Mouse (Mus musculus) adrenal gland, adult (tissue): ENCODE results near the gene Olfr374.

ENCODE experiments used
- DNase-seq, 2 experiments: peaks; one replicate each; pipeline ENCODE4 v3.0.0; 2022 to 2023; ENCODE audit warnings: low spot score in 1 of 2; ENCODE audit not compliant: inconsistent age in 2 of 2

Gene Olfr374

DNA sequence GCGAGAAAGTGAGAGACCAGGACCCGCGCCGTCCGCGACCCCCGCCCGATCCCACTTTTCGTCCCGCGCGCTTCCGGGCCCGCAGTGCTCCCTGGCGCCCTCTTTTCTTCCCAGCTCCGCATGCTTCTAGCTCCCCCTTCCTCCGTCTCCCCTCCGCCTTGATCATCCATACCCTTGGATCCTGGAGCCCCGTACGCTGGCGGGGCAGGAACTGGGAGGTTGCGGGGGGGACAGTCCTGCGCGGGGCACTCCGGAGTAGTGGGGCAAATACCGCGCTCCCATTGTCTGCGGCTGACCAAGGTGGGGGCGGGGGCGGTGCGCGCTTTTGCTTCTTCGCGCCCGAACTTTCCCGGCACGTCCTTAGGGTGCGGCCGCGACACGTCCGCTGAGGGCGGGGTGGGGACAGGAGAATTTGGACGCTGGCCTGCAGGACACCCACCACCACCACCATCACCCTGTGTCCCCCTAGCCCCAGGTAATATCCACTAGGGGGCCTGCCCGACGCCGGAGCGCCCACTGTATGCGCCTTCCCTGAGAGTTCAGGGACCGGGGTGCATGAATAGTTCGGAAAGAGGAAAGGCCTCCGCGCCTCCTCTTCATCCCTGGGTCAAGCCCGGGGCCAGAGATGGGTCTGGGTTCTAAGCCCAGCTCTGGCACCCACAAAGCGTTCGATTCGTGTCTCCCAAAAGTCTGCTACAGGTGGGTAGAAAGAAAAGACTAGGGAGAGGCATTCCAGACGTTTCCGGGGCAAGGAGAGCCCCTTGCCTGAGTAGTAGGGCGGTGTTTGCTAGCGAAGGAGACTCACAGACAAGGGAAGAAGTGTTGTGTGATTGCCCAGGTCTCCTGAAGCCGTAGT lies 28.8 kb downstream of the Olfr374 start:
- peak; percentile 43 to 85 for DNase-seq

DNA sequence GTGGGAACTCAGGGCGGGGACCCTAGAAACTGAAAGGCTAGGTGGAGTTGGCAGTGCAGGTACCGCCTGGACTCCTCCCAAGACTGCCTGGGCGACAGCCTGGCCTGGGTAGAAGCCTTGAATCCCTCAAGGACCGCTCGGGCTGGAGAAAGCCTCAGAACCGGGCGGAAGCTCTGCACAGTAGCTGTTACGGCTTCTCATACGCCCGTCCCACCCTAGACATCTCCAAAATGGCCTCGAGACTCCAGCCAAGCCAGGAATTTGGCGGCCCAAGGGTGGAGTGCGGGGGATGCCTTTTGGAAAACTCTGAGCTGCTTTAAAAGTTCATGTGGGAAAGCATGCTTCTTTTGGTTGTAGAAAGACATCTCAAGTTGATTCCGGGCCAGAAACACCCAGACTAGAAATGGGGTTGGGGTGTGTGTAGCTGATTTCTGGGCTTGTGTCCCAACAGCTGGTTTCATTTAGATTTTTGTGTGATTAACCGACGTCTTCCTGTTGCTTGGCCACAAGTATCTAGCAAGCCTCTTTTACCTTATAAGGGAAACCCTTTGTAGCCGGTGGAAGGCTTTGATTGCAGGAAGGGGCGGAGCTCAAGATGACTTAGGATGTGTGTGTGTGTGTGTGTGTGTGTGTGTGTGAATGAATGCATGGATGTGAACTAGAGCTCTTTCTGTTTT lies 29.6 kb downstream of the Olfr374 start:
- DNase-seq, result peak; percentile 69 to 88

DNA sequence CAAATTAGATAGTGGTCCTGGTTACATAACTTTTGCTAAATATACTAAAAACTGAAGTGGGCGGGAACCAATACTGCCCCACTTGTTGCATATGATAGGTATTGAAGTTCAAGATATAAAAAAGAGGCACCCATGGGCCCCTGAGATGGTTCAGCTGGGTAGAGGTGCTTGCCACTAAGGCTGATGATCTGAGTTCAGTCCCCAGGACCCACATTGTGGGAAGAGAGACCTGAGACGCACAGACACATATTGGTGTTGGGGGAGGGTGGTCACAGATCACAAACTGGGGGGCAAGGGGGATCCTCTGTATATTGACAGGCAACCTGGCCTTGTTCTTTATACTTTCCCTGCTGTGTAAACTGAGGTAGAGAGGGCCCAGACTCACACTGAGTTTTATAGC lies 30.6 kb downstream of the Olfr374 start:
- DNase-seq, result no peak

DNA sequence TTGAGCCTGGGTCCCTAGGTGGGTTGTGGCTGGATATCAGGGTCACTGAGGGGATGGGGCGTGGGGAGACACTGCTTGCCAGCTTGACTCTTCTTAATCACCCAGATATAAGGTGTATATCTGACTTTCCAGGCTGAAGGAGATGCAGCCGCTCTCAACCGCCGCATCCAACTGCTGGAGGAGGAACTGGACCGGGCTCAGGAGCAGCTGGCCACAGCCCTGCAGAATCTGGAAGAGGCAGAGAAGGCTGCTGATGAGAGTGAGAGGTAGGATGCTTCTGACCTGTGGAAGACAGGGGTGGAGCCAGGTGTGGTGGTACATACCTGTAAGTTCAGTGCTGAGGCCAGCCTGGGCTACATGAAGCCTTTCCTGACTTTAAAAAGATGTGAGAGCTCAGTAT lies 31.6 kb downstream of the Olfr374 start:
- DNase-seq, result no peak

DNA sequence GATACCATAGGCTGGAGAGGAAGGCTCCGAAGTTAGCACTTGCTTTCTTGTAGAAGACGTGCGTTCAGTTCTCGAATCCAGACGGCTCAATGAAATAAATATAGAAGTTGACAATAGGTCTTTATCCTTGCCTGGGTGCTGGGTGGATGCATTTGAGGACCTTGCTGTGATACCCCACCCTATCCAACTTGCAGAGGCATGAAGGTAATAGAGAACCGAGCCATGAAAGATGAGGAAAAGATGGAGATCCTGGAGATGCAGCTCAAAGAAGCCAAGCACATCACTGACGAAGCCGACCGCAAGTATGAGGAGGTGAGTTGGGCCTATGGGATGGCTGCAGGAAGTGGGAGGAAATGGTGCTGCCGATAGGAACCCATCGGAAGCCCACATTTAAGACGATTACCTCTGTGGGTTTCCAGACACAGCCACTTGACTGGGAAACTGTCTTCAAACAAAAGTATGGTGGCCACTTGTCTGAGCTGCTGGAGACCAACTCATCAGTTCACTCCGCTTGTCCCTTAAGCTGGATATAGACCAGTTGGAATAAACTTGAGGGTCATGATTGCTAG lies 36.5 kb downstream of the Olfr374 start:
- DNase-seq, result peak in 1 of 2 experiments; percentile 17

DNA sequence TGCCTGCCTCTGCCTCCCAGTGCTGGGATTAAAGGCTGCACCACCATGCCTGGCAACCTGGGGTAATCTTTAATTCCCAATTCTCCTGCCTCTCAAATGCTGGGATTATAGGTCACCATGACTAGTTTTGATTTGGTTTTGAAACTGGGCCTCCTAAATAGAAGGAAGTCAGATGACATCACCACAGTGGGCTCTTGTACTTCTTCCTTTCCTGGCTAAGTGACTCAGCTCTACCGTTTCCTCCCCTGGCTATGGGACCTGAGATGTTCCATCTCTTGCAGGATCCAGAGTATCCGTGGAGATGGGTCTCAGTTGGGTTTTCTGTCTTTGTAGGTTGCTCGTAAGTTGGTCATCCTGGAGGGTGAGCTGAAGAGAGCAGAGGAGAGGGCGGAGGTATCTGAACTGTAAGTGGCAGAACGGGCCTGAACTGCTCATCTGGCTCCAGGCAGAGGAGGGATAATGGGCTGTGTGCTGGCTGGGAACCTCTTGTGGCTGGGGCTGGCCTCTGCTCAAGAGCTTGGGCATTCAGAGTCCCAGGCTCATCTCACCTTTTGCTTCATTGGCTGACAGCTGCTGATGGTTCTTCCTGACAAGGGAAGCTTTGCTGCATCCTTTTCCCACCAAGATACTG lies 37.6 kb downstream of the Olfr374 start:
- no peak for DNase-seq

DNA sequence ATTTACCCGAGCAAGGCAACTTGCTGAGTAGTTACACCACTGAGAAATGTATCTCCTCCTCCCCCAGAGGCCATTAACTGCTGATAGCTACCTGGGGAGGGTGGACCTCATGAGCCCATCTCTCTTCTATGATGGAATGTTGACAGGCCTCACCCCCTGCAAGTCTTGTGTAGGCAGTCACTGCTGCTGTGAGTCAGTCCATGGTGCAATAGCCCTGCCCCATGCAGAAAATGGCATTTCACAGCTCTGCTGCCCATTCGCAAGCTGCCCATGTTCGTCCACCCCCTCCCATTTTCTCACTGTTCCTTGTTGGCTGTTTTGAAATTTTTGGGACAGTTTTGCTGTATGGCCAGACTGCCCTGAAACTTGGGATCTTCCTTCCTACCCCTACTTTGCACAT lies 38.7 kb downstream of the Olfr374 start:
- peak in 1 of 2 experiments; percentile 68 for DNase-seq

DNA sequence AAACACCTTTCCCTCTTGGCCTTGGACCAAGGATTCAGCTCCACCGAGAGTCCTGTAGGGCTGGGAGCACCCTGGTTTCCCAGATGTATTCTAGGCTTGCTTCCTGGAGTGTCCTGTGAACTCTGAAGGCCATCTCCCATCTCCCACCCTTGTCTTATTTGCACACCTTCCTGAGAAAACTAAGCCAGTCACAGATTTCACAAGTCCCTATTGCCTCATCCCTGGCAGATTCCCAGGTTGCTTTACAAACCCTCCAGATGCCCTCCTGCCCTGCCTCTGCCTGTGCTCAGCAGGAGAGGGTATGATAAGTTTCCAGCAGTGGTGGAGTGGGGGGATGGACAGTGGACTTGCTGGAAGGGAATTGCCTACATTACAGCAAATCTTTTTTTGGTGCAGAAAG lies 39.2 kb downstream of the Olfr374 start:
- DNase-seq, result peak in 1 of 2 experiments; percentile 86

DNA sequence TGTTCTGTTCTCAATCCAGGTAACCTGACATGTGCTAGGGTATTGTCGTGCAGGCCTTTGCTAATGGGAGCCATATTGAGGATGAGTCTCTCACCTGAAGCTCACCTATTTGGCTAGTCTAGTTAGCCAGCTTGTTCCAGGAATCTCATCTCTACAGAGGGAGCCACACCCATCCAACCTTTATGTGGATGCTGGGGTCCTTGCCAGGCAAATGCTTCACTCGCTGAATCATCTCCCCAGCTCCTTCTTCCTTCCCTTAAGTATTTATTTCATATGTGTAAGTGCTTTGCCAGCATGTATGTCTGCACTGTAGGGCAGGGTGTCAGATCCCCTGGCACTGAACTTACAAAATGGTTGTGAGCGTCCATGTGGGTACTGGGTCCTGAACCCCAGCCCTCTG lies 39.7 kb downstream of the Olfr374 start:
- DNase-seq, result no peak

DNA sequence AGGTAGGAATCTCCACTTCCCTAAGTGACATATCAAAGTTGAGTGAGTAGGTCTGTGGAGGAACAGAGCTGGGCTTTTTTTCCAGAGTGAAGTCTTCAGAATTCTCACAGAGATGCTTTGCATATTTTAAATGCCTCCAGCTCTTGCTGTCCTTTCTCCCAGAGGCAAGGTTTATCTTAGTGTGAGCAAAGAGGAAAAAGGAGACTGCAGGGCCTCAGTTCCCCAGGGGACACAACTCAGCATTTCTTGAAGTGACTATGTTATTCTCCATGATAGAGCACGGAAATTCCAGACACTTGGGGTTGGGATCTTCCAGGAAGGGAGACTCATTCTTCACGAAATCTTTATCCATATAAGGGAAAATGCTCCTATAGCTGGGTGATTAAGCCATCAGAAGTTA lies 40.4 kb downstream of the Olfr374 start:
- no peak for DNase-seq

DNA sequence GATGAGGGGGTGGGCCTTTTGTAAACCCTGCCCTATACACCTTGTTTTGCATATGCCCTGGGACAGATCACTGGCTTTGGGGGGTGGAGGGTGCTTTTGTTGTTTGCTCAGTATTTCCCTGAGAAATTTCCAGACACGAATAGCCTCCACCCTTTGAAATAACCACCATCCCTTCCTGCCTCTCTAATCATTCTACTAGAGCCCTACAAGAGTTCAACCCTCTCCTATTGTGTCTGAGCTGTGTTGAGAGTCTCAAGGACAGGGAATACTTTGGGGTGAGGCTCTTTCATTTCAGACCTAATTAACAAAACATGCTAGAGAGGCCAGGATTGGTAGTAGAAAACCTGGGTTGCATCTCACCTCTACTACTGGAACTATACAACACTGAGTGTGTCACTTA lies 42.2 kb downstream of the Olfr374 start:
- no peak for DNase-seq

DNA sequence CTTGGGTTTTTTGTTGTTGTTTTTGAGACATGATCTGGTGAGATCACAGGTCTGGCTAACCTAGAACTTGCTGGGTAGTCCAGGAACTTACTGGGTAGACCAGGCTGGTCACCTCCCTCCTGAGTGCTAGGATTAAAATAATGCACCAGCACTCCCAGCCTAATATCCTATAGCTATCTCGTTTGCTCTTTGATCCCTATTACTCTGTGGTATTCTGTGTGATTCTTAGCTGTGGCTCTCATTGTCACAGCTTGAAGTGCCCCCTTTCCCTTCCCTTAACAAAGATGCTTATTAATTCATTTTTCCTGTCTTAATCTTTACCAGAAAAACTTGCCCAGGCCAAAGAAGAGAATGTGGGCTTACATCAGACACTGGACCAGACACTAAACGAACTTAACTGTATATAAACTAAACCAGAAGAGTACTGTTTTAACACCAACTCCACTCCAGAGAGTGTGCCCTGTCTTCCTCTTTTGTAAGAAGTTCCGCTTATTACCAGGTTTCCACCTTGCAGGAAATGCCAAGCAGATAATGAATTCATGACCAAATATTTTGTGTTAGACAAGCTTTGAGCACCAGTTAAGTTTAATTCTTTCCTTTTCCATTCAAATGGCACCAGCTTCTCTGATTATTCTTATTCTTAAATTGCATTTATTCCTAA lies 44.7 kb downstream of the Olfr374 start:
- no peak for DNase-seq

DNA sequence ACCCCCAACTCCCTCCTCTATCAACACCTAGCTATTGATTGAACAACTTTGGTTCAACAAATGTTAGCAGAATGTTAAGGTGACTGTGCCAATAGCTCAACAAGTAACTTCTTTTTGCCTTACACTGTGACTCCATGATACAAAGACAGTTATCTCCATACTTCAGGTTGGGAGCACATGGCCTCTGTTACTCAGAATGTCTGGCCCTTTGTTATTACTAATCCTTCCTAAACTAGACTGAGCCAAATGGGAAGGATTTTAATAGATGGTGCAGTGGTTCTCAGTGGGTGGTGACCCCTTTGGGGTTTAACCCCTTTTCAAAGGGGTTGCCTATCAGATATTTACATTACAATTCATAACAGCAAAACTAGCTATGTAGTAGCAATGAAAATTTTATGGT lies 46.5 kb downstream of the Olfr374 start:
- DNase-seq, result no peak

DNA sequence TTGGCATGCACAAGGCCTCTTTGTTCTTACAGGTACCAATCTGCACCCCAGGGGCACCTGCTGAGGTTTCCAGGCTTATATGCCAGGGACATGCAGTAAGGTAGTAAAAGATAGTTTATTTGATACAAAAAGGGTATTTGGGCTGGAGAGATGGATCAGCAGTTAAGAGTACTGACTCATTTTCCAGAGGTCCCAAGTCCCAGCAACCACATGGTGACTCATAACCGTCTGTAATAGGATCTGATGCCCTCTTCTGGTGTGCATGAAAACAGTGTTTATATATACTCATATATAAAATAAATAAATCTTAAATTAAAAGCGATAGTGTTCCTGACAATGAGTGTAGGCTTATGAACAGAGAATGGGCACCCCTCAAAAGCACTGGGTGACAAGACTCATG lies 51.3 kb downstream of the Olfr374 start:
- DNase-seq, result no peak

DNA sequence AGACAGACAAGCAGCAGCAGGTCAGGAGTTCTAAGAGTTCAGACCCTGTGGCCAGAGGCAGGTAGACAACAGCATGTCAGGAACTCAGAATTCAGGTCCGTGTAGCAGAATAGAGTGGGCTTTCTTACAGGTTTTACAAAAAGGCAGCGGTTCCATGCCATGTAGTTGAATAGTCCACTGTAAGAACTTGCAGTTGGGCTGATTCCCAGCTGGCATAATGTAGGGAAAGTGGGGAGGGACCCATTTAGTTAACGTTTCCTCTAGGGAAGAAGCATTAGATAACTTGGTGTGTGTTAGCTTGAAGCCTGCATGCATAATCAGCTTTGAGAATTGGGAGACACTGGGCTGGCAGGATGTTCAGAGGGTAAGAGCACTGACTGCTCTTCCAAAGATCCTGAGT lies 51.9 kb downstream of the Olfr374 start:
- no peak for DNase-seq

DNA sequence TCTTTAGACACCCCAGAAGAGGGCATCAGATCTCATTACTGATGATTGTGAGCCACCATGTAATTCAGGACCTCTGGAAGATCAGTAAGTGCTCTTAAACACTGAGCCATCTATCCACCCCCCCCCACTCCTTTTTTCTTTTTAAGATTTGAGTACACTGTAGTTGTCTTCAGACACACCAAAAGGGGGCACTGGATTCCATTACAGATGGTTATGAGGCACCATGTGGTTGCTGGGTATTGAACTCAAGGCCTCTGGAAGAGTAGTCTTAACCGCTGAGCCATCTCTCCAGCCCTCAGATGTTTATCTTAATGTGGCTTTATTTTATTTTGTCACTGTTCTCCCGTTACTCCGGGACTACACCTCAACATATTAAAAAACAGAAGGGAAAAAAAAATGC lies 53.2 kb downstream of the Olfr374 start:
- no peak for DNase-seq

DNA sequence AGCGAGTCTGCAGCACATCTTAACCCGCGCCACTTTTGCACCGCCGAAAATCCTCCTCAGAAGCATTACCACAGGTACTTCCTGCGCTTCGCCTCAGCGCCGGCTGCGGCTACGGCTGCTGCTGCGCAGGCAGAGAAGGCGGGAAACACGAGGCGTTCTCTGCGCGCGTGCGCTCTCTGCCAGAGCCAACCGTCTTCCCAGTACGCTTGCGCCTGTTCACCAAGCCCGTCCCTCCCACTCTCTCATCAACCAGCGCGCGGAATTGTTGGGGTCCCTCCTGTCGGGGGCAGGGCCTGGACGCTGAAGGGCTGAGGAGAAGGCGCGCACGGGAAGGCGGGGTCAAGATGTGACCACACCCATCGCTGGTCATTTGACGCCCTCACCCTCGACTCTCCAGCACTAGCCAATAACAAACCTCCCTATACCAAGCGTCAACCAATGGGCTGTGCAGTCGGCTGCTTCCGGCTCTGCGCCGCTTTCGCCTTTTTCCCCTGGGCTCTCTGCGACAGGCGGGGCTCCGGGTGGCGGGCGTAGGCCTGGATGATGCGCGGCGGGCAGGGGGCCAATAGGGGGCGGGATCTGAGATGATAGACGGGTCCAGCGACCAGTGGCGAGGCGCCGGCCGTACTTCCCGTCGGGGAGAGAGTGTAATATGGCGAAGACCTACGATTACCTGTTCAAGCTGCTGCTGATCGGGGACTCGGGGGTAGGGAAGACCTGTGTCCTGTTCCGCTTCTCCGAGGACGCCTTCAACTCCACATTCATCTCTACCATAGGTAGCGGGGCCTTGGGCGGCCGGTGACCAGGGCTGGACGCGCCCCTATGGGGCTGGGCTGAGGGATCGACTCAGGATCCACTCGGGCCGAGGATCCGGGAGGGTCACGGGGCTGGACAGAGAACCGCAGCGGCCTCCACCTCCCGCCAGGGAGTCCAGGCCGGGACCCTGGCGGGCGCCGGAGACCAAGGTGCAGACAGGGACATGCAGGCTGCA lies 54.2 kb downstream of the Olfr374 start, which contains the start of gene Rab8a:
Gene Rab8a, plus strand, starts transcription at position 494 of the 991 bp plus-strand sequence.
- peak; percentile 100 for DNase-seq

DNA sequence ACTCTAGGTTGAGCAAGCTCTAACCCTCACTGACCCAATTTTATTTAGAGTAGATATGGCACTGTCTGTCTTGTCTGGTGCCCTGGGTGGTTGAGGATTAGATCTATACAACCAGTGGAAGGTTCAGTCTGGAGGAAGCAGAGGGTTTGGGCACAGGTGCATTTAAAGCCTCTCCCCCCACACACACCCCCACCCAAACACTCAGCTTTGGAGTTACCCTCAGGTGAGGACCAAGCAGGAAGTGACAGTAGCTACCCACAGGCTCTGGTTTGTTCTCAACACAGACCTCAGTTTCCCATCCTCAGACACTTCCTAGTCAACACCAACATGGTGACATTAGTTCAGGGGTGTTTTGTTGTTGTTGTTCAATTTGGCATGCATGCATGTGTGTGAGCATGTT lies 56.0 kb downstream of the Olfr374 start:
- no peak for DNase-seq
